Mouse (Mus musculus) heart, embryonic 16.5 days (tissue): ENCODE data around the gene Hsdl2. TPM values are rescaled to one million over a fixed set of nuclear protein-coding genes. Genes with fewer than 3 reads are reported as not detected.

Experiments used
- ATAC-seq: fragments of 200-750 bp; cut with Nextera tagmentation; replicated peaks from 2 replicates; pipeline ENCODE4 v1.8.0; 2017; ENCODE audit warnings: moderate number of reproducible peaks; ENCODE audit not compliant: insufficient read depth, low FRiP score; ENCODE audit errors: extremely low read depth
- H3K27ac ChIP-seq: fragments of 300-500 bp; sonication (generic); 2 replicates; pipeline ENCODE4 v1.5.1; 2014; ENCODE audit warnings: mild to moderate bottlenecking, low read length, control low read depth, moderate library complexity
- H3K27me3 ChIP-seq: fragments of 300-500 bp; sonication (generic); 2 replicates; pipeline ENCODE4 v1.6.1; 2014; ENCODE audit warnings: low read length, mixed read lengths; ENCODE audit not compliant: control insufficient read depth, insufficient read depth
- H3K36me3 ChIP-seq: fragments of 300-500 bp; sonication (generic); 2 replicates; pipeline ENCODE4 v1.6.1; 2014; ENCODE audit not compliant: control insufficient read depth, insufficient read depth
- H3K4me1 ChIP-seq: fragments of 300-500 bp; sonication (generic); 2 replicates; pipeline ENCODE4 v1.6.1; 2014; ENCODE audit warnings: low read length, mixed read lengths; ENCODE audit not compliant: control insufficient read depth, insufficient read depth
- H3K4me2 ChIP-seq: fragments of 300-500 bp; sonication (generic); 2 replicates; pipeline ENCODE4 v1.6.1; 2014; ENCODE audit warnings: low read depth, mild to moderate bottlenecking, control low read depth, low read length
- H3K4me3 ChIP-seq: fragments of 300-500 bp; sonication (generic); 2 replicates; pipeline ENCODE4 v1.5.1; 2014; ENCODE audit warnings: mild to moderate bottlenecking, control low read depth, low read length
- H3K9ac ChIP-seq: fragments of 300-500 bp; sonication (generic); 2 replicates; pipeline ENCODE4 v1.6.1; 2014; ENCODE audit warnings: low read length, control low read depth
- H3K9me3 ChIP-seq: fragments of 300-500 bp; sonication (generic); replicated peaks from 2 replicates; pipeline ENCODE4 v1.6.1; 2016; ENCODE audit warnings: low read length; ENCODE audit not compliant: control insufficient read depth
- WGBS: fragments of 180-500 bp; shearing (Covaris S2); extraction: QIAGEN DNeasy Blood & Tissue Kit; methylation state at CpG from one replicate; pipeline ENCODE4 v1.1.7; 2014; 5-methylcytosine and 5-hydroxymethylcytosine counted together
- polyA plus RNA-seq: library from polyadenylated mRNA; unstranded; fragments of >200 nt; fragmentation: Nextera tagmentation; extraction: Ambion mirVana; gene quantifications from 2 replicates; pipeline ENCODE4 v1.2.1, GENCODE M21; 2015

Gene Hsdl2
- polyA plus RNA-seq, 1 experiment from 2014 or later = 88.0 TPM

- H3K9ac ChIP-seq = no peak overlapping the region
- H3K4me2 ChIP-seq = no peak overlapping the region
- H3K4me1 ChIP-seq = no peaks in the 10 kb centered on the region
- WGBS = 90% methylated on average over 4 of the region's 4 CpGs
- H3K27me3 ChIP-seq = no peaks in the 10 kb centered on the region
- H3K9me3 ChIP-seq = no peaks in the 10 kb centered on the region
- H3K4me3 ChIP-seq = no peak overlapping the region
- no peak overlapping the region for H3K27ac ChIP-seq
- ATAC-seq = no peak
- H3K36me3 ChIP-seq = peaks cover 9% of the 10 kb centered on the region; the same call in 1 of the 2 replicates
Measured at GRCm38 (mm10) chr4:59602704-59603103, 21.3 kb downstream of the Hsdl2 start.

GRCm38 (mm10) chr4:59604892-59605291 is 23.5 kb downstream of the Hsdl2 start:
- 72% methylated on average over 3 of the region's 3 CpGs for WGBS
- H3K9ac ChIP-seq = no peak overlapping the region
- no peaks in the 10 kb centered on the region for H3K9me3 ChIP-seq
- peaks cover 5% of the 10 kb centered on the region; the same call in 1 of the 2 replicates for H3K36me3 ChIP-seq
- H3K4me2 ChIP-seq = no peak overlapping the region
- no peak for ATAC-seq
- H3K4me3 ChIP-seq = no peak overlapping the region
- no peaks in the 10 kb centered on the region for H3K27me3 ChIP-seq
- no peaks in the 10 kb centered on the region for H3K4me1 ChIP-seq
- H3K27ac ChIP-seq = no peak overlapping the region

GRCm38 (mm10) chr4:59605501-59605900 is 24.1 kb downstream of the Hsdl2 start:
- Histone ChIP-seq H3K4me3 (no peak overlapping the region), H3K27me3 (no peaks in the 10 kb centered on the region), H3K4me1 (no peaks in the 10 kb centered on the region), H3K27ac (no peak overlapping the region), H3K9ac (no peak overlapping the region), H3K9me3 (no peaks in the 10 kb centered on the region), H3K36me3 (peaks cover 7% of the 10 kb centered on the region), H3K4me2 (no peak overlapping the region)
- 96% methylated on average over 3 of the region's 3 CpGs for WGBS
- no peak for ATAC-seq

- no peaks in the 10 kb centered on the region for H3K4me1 ChIP-seq
- no peaks in the 10 kb centered on the region for H3K27me3 ChIP-seq
- H3K36me3 ChIP-seq = peaks cover 10% of the 10 kb centered on the region
- H3K27ac ChIP-seq = no peak overlapping the region
- no peak overlapping the region for H3K4me2 ChIP-seq
- WGBS = 68% methylated on average over 3 of the region's 3 CpGs
- ATAC-seq = no peak
- H3K4me3 ChIP-seq = no peak overlapping the region
- no peaks in the 10 kb centered on the region for H3K9me3 ChIP-seq
- H3K9ac ChIP-seq = no peak overlapping the region
Measured at GRCm38 (mm10) chr4:59610411-59610810, 29.0 kb downstream of the Hsdl2 start.

- H3K4me2 ChIP-seq = no peak overlapping the region
- no peak overlapping the region for H3K9ac ChIP-seq
- H3K36me3 ChIP-seq = peaks cover 12% of the 10 kb centered on the region
- WGBS = 8% methylated on average over 1 of the region's 1 CpGs
- no peak overlapping the region for H3K4me3 ChIP-seq
- H3K4me1 ChIP-seq = no peaks in the 10 kb centered on the region
- no peak for ATAC-seq
- no peaks in the 10 kb centered on the region for H3K9me3 ChIP-seq
- H3K27ac ChIP-seq = peak overlapping the region; percentile 41
- H3K27me3 ChIP-seq = no peaks in the 10 kb centered on the region
Measured at GRCm38 (mm10) chr4:59614986-59615385, 33.6 kb downstream of the Hsdl2 start.

GRCm38 (mm10) chr4:59619611-59620245 is 38.4 kb downstream of the Hsdl2 start:
- Histone ChIP-seq H3K4me2 (no peak overlapping the region), H3K4me1 (no peaks in the 10 kb centered on the region), H3K4me3 (no peak overlapping the region), H3K9ac (no peak overlapping the region), H3K27me3 (no peaks in the 10 kb centered on the region), H3K9me3 (0 out of 2 replicates have a peak, but pooled peaks cover 4% of the 10 kb centered on the region), H3K36me3 (peaks cover 2% of the 10 kb centered on the region; the same call in 1 of the 2 replicates), H3K27ac (no peak overlapping the region)
- ATAC-seq = no peak
- WGBS = 86% methylated on average over 5 of the region's 5 CpGs

GRCm38 (mm10) chr4:59625676-59625997 is 44.3 kb downstream of the Hsdl2 start:
- Histone ChIP-seq H3K4me2 (peak overlapping the region; percentile 74), H3K36me3 (no peaks in the 10 kb centered on the region), H3K4me1 (peaks cover 15% of the 10 kb centered on the region), H3K9ac (peak overlapping the region; percentile 84), H3K4me3 (peak overlapping the region; percentile 75), H3K27ac (peak overlapping the region; percentile 84), H3K9me3 (0 out of 2 replicates have a peak, but pooled peaks cover 4% of the 10 kb centered on the region), H3K27me3 (no peaks in the 10 kb centered on the region)
- no peak for ATAC-seq
- WGBS = under 1% methylated on average over 18 of the region's 18 CpGs

- under 1% methylated on average over 82 of the region's 120 CpGs for WGBS
- Histone ChIP-seq H3K27me3 (no peaks in the 10 kb centered on the region), H3K9ac (peak within 1 kb of the TSS; percentile 84), H3K27ac (peak within 1 kb of the TSS; percentile 84), H3K4me3 (peak within 1 kb of the TSS; percentile 75), H3K9me3 (0 out of 2 replicates have a peak, but pooled peaks cover 4% of the 10 kb centered on the region), H3K36me3 (no peaks in the 10 kb centered on the region), H3K4me1 (peaks cover 15% of the 10 kb centered on the region), H3K4me2 (peak within 1 kb of the TSS; percentile 74)
- ATAC-seq = peak; percentile 95
Measured at GRCm38 (mm10) chr4:59625998-59626910, 44.9 kb downstream of the Hsdl2 start, which contains the start of gene E130308A19Rik. E130308A19Rik (plus strand) TSS chr4:59626211.

- no peak overlapping the region for H3K9ac ChIP-seq
- no peaks in the 10 kb centered on the region for H3K9me3 ChIP-seq
- 54% methylated on average over 4 of the region's 4 CpGs for WGBS
- H3K27ac ChIP-seq = 0 out of 2 replicates have a peak overlapping the region, but pooled peaks have one; percentile 42
- no peak overlapping the region for H3K4me3 ChIP-seq
- H3K27me3 ChIP-seq = no peaks in the 10 kb centered on the region
- ATAC-seq = no peak
- H3K4me2 ChIP-seq = no peak overlapping the region
- peaks cover 15% of the 10 kb centered on the region for H3K4me1 ChIP-seq
- no peaks in the 10 kb centered on the region for H3K36me3 ChIP-seq
Measured at GRCm38 (mm10) chr4:59628255-59628654, 46.9 kb downstream of the Hsdl2 start.
